Comparison of ENCODE assay signal across 7 mouse cellular contexts in genomic region chr11:116104006-116104646, GRCm38 (mm10). TPM values are rescaled to one million over a fixed set of nuclear protein-coding genes. Genes with fewer than 3 reads are reported as not detected.
DNase-seq lines count a peak whose midpoint lies in the region.

No protein-coding gene starts in this region.

- H3K36me3 ChIP-seq in heart, embryonic 10.5 days, result peaks cover 10% of the 10 kb centered on the region; the same call in 1 of the 2 replicates

- no peak overlapping the region for H3K4me3 ChIP-seq in brown adipose tissue, adult 24 weeks (ENCODE audit: insufficient read depth, low read depth, low read length)
- H3K4me3 ChIP-seq in heart, embryonic 10.5 days, result peak overlapping the region; percentile 25

- 35% methylated on average over 14 of the region's 14 CpGs for WGBS in heart, embryonic 10.5 days

- H3K9me3 ChIP-seq in heart, embryonic 10.5 days, result no peaks in the 10 kb centered on the region

- H3K4me1 ChIP-seq in brown adipose tissue, adult 24 weeks (ENCODE audit: control insufficient read depth, insufficient read depth, insufficient read length, low read length), result peaks cover 49% of the 10 kb centered on the region
- H3K4me1 ChIP-seq in heart, embryonic 10.5 days, result peaks cover 97% of the 10 kb centered on the region

- peak; percentile 68 for DNase-seq in NIH3T3 (ENCODE audit: low read depth)
- peak; percentile 96 for DNase-seq in heart, embryonic 10.5 days (ENCODE audit: low spot score)
- peak; percentile 92 for DNase-seq in kidney, adult 9 months
- DNase-seq in lung, postnatal 14 days, result peak; percentile 60
- no peak for DNase-seq in right cerebral cortex, adult 18-20 months
- no peak for DNase-seq in T-cell, adult 2 months (ENCODE audit: low spot score)

- H3K27me3 ChIP-seq in heart, embryonic 10.5 days (ENCODE audit: insufficient read depth, poor library complexity, severe bottlenecking), result peaks cover 34% of the 10 kb centered on the region

- peak overlapping the region; percentile 81 for H3K27ac ChIP-seq in brown adipose tissue, adult 24 weeks (replicated peaks; ENCODE audit: low read depth, low read length)
- H3K27ac ChIP-seq in heart, embryonic 10.5 days, result peak overlapping the region; percentile 88

RNA-seq across cellular contexts. Expression of gene Wbp2, which starts 17.3 kb away (rescaled TPM):
- polyA plus RNA-seq in brown adipose tissue, adult 24 weeks (2012; ENCODE audit: insufficient read depth, insufficient read length, missing spikeins), result 73.7 and 124 TPM in 2 replicates
- 122 and 158 TPM in 2 replicates for polyA plus RNA-seq in heart, embryonic 10.5 days (2016; fragmentation: Nextera tagmentation; extraction: Ambion mirVana)

RNA-seq across cellular contexts. Expression of gene Trim47, which starts 22.9 kb away (rescaled TPM):
- polyA plus RNA-seq in brown adipose tissue, adult 24 weeks (2012; ENCODE audit: insufficient read depth, insufficient read length, missing spikeins), result 4.6 and 8.3 TPM in 2 replicates
- 25.9 and 38.7 TPM in 2 replicates for polyA plus RNA-seq in heart, embryonic 10.5 days (2016; fragmentation: Nextera tagmentation; extraction: Ambion mirVana)

RNA-seq across cellular contexts. Expression of gene Unc13d, which starts 26.4 kb away (rescaled TPM):
- not detected in 2 replicates for polyA plus RNA-seq in brown adipose tissue, adult 24 weeks (2012; ENCODE audit: insufficient read depth, insufficient read length, missing spikeins)
- polyA plus RNA-seq in heart, embryonic 10.5 days (2016; fragmentation: Nextera tagmentation; extraction: Ambion mirVana), result 6.1 and 7.2 TPM in 2 replicates

RNA-seq across cellular contexts. Expression of gene Trim65, which starts 26.8 kb away (rescaled TPM):
- 5.9 and 8.3 TPM in 2 replicates for polyA plus RNA-seq in brown adipose tissue, adult 24 weeks (2012; ENCODE audit: insufficient read depth, insufficient read length, missing spikeins)
- 3.6 and 3.8 TPM in 2 replicates for polyA plus RNA-seq in heart, embryonic 10.5 days (2016; fragmentation: Nextera tagmentation; extraction: Ambion mirVana)

RNA-seq across cellular contexts. Expression of gene Mrpl38, which starts 34.5 kb away (rescaled TPM):
- polyA plus RNA-seq in brown adipose tissue, adult 24 weeks (2012; ENCODE audit: insufficient read depth, insufficient read length, missing spikeins), result 99.5 and 121 TPM in 2 replicates
- polyA plus RNA-seq in heart, embryonic 10.5 days (2016; fragmentation: Nextera tagmentation; extraction: Ambion mirVana), result 112 and 127 TPM in 2 replicates

Comparison
In these comparisons a context has a peak if more than half of its experiments do, and no peak if none do; other contexts are left out.
1. DNase-seq: peak in NIH3T3 (single experiment), heart, embryonic 10.5 days (single experiment), kidney, adult 9 months (single experiment) and lung, postnatal 14 days (single experiment); none in right cerebral cortex, adult 18-20 months (single experiment) and T-cell, adult 2 months (single experiment).